Mouse (Mus musculus) neutrophil, adult 59 days (primary cell): ENCODE data around the gene Crct1. TPM values are rescaled to one million over a fixed set of nuclear protein-coding genes. Genes with fewer than 3 reads are reported as not detected.

Source experiments
- total RNA-seq, 2 experiments: library from RNA; stranded (reverse); gene quantifications; 1 replicate in 1 of 2; 2 replicates in 1 of 2; pipeline ENCODE4 v1.2.4; 2023

The Crct1 gene
- total RNA-seq, result not detected

DNA sequence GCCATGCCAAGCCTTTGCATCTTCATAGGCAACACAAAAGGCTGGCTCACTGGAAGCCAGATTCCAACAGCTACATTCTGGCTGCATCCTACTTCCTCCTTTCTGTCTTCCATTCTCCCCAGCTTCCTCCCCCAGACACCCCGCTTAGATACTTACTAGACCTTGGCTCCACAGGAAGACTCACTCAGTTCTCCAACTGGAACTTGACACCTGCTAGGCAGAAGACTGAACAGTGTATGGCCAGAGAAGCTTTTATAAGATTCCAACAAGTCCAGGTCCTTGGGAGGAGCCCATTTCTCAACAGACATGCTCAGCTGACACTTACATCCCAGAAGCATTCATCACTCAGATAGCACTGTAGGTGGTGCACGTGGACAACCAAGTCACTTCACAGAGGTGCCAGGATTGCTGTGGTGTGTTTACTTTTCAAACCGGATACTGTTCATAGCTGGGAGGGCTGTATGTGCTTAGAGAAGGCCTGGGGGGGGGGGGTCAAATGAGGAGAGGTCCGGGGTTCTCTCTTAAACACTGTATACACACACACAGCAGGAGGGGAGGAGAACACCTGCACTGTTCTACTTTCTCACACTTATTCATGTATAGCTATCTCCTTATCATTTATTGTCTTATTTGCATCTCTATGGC lies at the start of gene Crct1:
TSS of gene Crct1 (minus strand) at position 228 of the 645 bp plus-strand sequence.

DNA sequence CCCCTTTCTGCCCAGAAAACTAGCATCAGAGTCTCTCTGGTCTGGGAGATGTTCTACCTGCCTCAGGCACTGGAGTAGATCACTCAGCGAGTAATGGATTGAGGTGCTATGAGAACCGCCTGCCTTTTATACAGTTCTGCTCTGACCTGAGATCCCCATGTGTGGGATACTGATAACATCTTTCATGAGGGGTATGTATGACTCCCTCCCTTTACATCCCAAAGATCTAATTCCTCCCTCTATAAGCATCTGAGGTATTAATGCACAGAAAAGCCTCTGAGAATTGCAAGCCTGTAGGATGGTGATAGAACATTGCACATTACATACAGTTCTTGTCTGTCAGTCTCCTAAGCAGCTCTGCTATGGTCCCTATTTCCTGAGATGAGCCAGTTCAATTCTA lies 3.5 kb upstream of the Crct1 start, which contains the start of gene Lce1m:
TSS of gene Lce1m (minus strand) at position 101 of the 400 bp plus-strand sequence.

GRCm38 (mm10) chr3:92991926-92992325 lies 23.6 kb downstream of the Crct1 start, which contains the start of gene Lce3f:
Gene Lce3f (plus strand): TSS chr3:92992226.

GRCm38 (mm10) chr3:92966761-92967160 lies 48.7 kb downstream of the Crct1 start, which contains the start of gene Lce3e:
Gene Lce3e (plus strand): TSS chr3:92967061.

Other genes with a start within 250 kb of the Crct1 start
- gene Lce1i, start 236.8 kb downstream of the Crct1 start, total RNA-seq, result not detected
- gene Lce1j, start 225.2 kb downstream of the Crct1 start, total RNA-seq, result not detected
- gene Lce1k, start 207.8 kb downstream of the Crct1 start, total RNA-seq, result not detected
- gene Kprp, start 188.4 kb downstream of the Crct1 start, total RNA-seq, result not detected
- not detected for gene Lce1l, start 164.4 kb downstream of the Crct1 start, total RNA-seq
- not detected for gene 2310050C09Rik, start 145.5 kb downstream of the Crct1 start, total RNA-seq
- gene Lce3a, start 89.5 kb downstream of the Crct1 start, total RNA-seq, result not detected
- gene Lce3b, start 82.7 kb downstream of the Crct1 start, total RNA-seq, result not detected
- gene Lce3c, start 71.2 kb downstream of the Crct1 start, total RNA-seq, result not detected
- gene Lce3d, start 58.3 kb downstream of the Crct1 start, total RNA-seq, result not detected
- gene Lce3e, start 48.6 kb downstream of the Crct1 start, total RNA-seq, result not detected
- not detected for gene Lce3f, start 23.5 kb downstream of the Crct1 start, total RNA-seq
- gene Lce1m, start 3.4 kb upstream of the Crct1 start, total RNA-seq, result not detected
- not detected for gene Gm4858, start 53.1 kb upstream of the Crct1 start, total RNA-seq
- not detected for gene Crnn, start 129.1 kb upstream of the Crct1 start, total RNA-seq
- not detected for gene Flg2, start 181.6 kb upstream of the Crct1 start, total RNA-seq